Mouse (Mus musculus) gastrocnemius, postnatal 14 days (tissue): ENCODE measurements around the gene Wipf3. TPM values are rescaled to one million over a fixed set of nuclear protein-coding genes. Genes with fewer than 3 reads are reported as not detected.

Experiments used
- total RNA-seq, 2 experiments: library from RNA; stranded (reverse); gene quantifications; 2 replicates each; pipeline ENCODE4 v1.2.3; 2021

Wipf3 gene
- total RNA-seq, 2 experiments from 2014 or later, result 9.6 to 11.7 TPM

Other genes with a start within 250 kb of the Wipf3 start
- 1 to 10 TPM in 1 of 2 experiments, under 1 TPM in 1; 0.60 to 1.7 TPM for gene Prr15, start 103.8 kb upstream of the Wipf3 start, total RNA-seq
- 1 to 10 TPM; 5.8 to 9.7 TPM for gene Scrn1, start 136.9 kb downstream of the Wipf3 start, total RNA-seq
- gene Plekha8, start 165.5 kb downstream of the Wipf3 start, total RNA-seq, result 1 to 10 TPM; 4.7 to 6.2 TPM
- gene Fkbp14, start 167.7 kb downstream of the Wipf3 start, total RNA-seq, result 10 to 100 TPM; 14.4 to 14.7 TPM